Comparison of ENCODE assay signal across 8 mouse cellular contexts in genomic region chr7:130887946-130888345, GRCm38 (mm10). TPM values are rescaled to one million over a fixed set of nuclear protein-coding genes. Genes with fewer than 3 reads are reported as not detected.
A peak's percentile ranks its signal among the peaks of the same experiment; 100 is the strongest.
DNase-seq lines count a peak whose midpoint lies in the region; ATAC-seq and TF ChIP-seq lines count a peak whose summit lies in the region.

No protein-coding gene starts in this region.

- 56% methylated on average over 3 of the region's 3 CpGs for WGBS in lung, postnatal 0 days
- WGBS in heart, embryonic 16.5 days: 17% methylated on average over 3 of the region's 3 CpGs

- 0 out of 2 replicates have a peak, but pooled peaks cover 6% of the 10 kb centered on the region for H3K36me3 ChIP-seq in lung, postnatal 0 days (ENCODE audit: insufficient read depth, low read length)
- H3K36me3 ChIP-seq in heart, embryonic 16.5 days (ENCODE audit: control insufficient read depth, insufficient read depth): peaks cover 10% of the 10 kb centered on the region

- no peaks in the 10 kb centered on the region for H3K27me3 ChIP-seq in lung, postnatal 0 days (replicated peaks; ENCODE audit: insufficient read depth, low read length)
- no peaks in the 10 kb centered on the region for H3K27me3 ChIP-seq in heart, embryonic 16.5 days (ENCODE audit: control insufficient read depth, insufficient read depth, low read length)

- H3K27ac ChIP-seq in lung, postnatal 0 days (ENCODE audit: low read length): no peak overlapping the region
- peak overlapping the region; percentile 93 for H3K27ac ChIP-seq in heart, embryonic 16.5 days (ENCODE audit: low read length)

- H3K4me3 ChIP-seq in lung, postnatal 0 days (ENCODE audit: low read depth, low read length): no peak overlapping the region
- H3K4me3 ChIP-seq in heart, embryonic 16.5 days (ENCODE audit: low read length): no peak overlapping the region

- DNase-seq in cerebellum, adult 11-12 months: peak; percentile 57
- DNase-seq in cerebellum, adult 11 months: no peak
- peak; percentile 58 for DNase-seq in lung, postnatal 10 days
- DNase-seq in lung, postnatal 0 days (ENCODE audit: low spot score): no peak
- DNase-seq in retina, postnatal 7 days (ENCODE audit: low read depth, low spot score): peak; percentile 55
- DNase-seq in kidney, postnatal 10 days: no peak

- no peak overlapping the region for H3K9ac ChIP-seq in lung, postnatal 0 days (replicated peaks; ENCODE audit: low read depth)
- H3K9ac ChIP-seq in heart, embryonic 16.5 days (ENCODE audit: low read length): peak overlapping the region; percentile 59; the same call in 1 of the 2 replicates

- no peaks in the 10 kb centered on the region for H3K4me1 ChIP-seq in lung, postnatal 0 days (ENCODE audit: insufficient read depth, low read depth, low read length)
- peaks cover 18% of the 10 kb centered on the region for H3K4me1 ChIP-seq in heart, embryonic 16.5 days (ENCODE audit: control insufficient read depth, insufficient read depth, low read length)

- no peak overlapping the region for H3K4me2 ChIP-seq in lung, postnatal 0 days (replicated peaks; ENCODE audit: low read depth, low read length)
- H3K4me2 ChIP-seq in heart, embryonic 16.5 days (ENCODE audit: low read depth, low read length): peak overlapping the region; percentile 54

- H3K9me3 ChIP-seq in lung, postnatal 0 days (ENCODE audit: low read length): no peaks in the 10 kb centered on the region
- H3K9me3 ChIP-seq in heart, embryonic 16.5 days (replicated peaks; ENCODE audit: control insufficient read depth, low read length): no peaks in the 10 kb centered on the region

- no peak for ATAC-seq in lung, postnatal 0 days
- peak; percentile 86 for ATAC-seq in heart, embryonic 16.5 days (replicated peaks; ENCODE audit: extremely low read depth, insufficient read depth, low FRiP score)
- no peak for ATAC-seq in monocyte, adult 5-6 weeks (replicated peaks; ENCODE audit: insufficient number of reproducible peaks, low FRiP score, low TSS enrichment, poor library complexity, severe bottlenecking)

- TF ChIP-seq EP300 in lung, postnatal 0 days (IDR thresholded peaks at IDR 0.05): no peak

- no peak for TF ChIP-seq CTCF in lung, postnatal 0 days (IDR thresholded peaks at IDR 0.05)

RNA-seq across cellular contexts. Expression of gene Plekha1, which starts 22.4 kb away (rescaled TPM):
- polyA plus RNA-seq in lung, postnatal 0 days (2015; fragmentation: Nextera tagmentation; extraction: Ambion mirVana): 74.5 and 83.9 TPM in 2 replicates
- polyA plus RNA-seq in heart, embryonic 16.5 days (2015; fragmentation: Nextera tagmentation; extraction: Ambion mirVana): 55.2 and 56.5 TPM in 2 replicates
- total RNA-seq in monocyte, adult 5-6 weeks (2017): 41.0 to 79.7 TPM (median 50.4 TPM) in 3 replicates

RNA-seq across cellular contexts. Expression of gene Htra1, which starts 48.0 kb away (rescaled TPM):
- 44.6 and 52.1 TPM in 2 replicates for polyA plus RNA-seq in lung, postnatal 0 days (2015; fragmentation: Nextera tagmentation; extraction: Ambion mirVana)
- polyA plus RNA-seq in heart, embryonic 16.5 days (2015; fragmentation: Nextera tagmentation; extraction: Ambion mirVana): 63.4 and 65.6 TPM in 2 replicates
- 0.39 TPM in 1 of 3 replicates, not detected in the others for total RNA-seq in monocyte, adult 5-6 weeks (2017)

Comparison
In these comparisons a context has a peak if more than half of its experiments do, and no peak if none do; other contexts are left out.
1. DNase-seq: peak in cerebellum, adult 11-12 months (single experiment), lung, postnatal 10 days (single experiment) and retina, postnatal 7 days (single experiment); none in cerebellum, adult 11 months (single experiment), lung, postnatal 0 days (single experiment) and kidney, postnatal 10 days (single experiment).